8 mouse cellular contexts compared by ENCODE assay signal in the genomic region with DNA sequence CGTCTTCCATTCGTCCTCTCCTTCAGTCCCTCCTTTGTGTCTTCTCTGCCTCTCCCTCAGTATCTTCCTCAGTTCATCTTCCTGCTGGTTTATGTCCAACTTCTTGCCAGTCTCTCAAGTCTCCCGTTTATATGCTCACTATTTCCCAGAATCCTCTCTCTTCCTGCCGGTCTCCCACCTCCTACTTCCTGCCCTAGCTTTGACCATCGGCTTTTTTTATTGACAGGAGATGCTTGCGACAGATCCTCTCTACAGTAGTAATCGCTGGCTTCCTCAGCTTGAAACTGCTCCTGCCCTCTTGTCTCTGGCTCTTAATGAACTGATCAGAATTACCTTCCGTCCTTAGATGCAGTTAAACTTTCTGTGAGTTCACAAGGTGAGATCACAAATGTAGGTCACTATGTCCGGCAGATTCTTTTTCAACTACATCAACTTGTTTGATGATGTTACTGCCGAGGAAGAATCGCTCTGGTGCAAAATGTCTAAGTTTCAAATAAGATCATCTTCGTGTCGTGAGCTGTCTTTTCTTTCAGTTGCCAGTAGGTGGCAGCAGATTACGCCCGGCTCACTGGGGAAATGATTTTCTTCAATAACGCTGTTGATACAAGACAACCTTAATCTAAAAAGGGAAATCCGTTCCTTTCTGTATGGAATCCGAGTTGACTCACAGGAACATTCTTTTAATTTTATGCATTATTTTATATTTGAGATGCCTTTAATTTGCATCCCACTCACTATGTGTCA. TPM values are rescaled to one million over a fixed set of nuclear protein-coding genes. Genes with fewer than 3 reads are reported as not detected.
DNase-seq lines count a peak whose midpoint lies in the region; ATAC-seq and TF ChIP-seq lines count a peak whose summit lies in the region.

No protein-coding gene starts in this region.

- TF ChIP-seq POLR2A in ES-Bruce4 (IDR thresholded peaks at IDR 0.05; ENCODE audit: insufficient read depth, low read length) = no peak

- peak overlapping the region; percentile 25; the same call in 1 of the 2 replicates for H3K4me3 ChIP-seq in ES-Bruce4 (ENCODE audit: low read depth, low read length)
- H3K4me3 ChIP-seq in heart, embryonic 11.5 days (ENCODE audit: low read depth, low read length) = peak overlapping the region; percentile 6; the same call in 1 of the 2 replicates
- H3K4me3 ChIP-seq in lung, postnatal 0 days (ENCODE audit: low read depth, low read length) = no peak overlapping the region

- peak; percentile 41 to 81 for DNase-seq in adrenal gland, adult (ENCODE audit: inconsistent age in 2 of 2, low spot score in 1 of 2)
- no peak for DNase-seq in adrenal gland, postnatal 4 days (ENCODE audit: low spot score in 2 of 2)
- peak; percentile 30 for DNase-seq in cerebellum, adult 8-10 months
- DNase-seq in kidney, postnatal 4 days = peak; percentile 53 to 69
- DNase-seq in lung, postnatal 0 days (ENCODE audit: low spot score) = peak; percentile 68
- DNase-seq in right cerebral cortex, postnatal 14 days = peak; percentile 17

- 38% methylated on average over 18 of the region's 18 CpGs for WGBS in heart, embryonic 11.5 days (ENCODE audit: insufficient replicate concordance)
- WGBS in lung, postnatal 0 days = 21% methylated on average over 18 of the region's 18 CpGs

- peak overlapping the region; percentile 21; the same call in 1 of the 2 replicates for H3K9ac ChIP-seq in ES-Bruce4 (ENCODE audit: low read depth, poor library complexity, severe bottlenecking)
- H3K9ac ChIP-seq in heart, embryonic 11.5 days (ENCODE audit: low read depth, low read length) = peak overlapping the region; percentile 58
- H3K9ac ChIP-seq in lung, postnatal 0 days (replicated peaks; ENCODE audit: low read depth) = no peak overlapping the region

- no peak overlapping the region for H3K27ac ChIP-seq in ES-Bruce4 (ENCODE audit: insufficient read depth, low read length)
- no peak overlapping the region for H3K27ac ChIP-seq in heart, embryonic 11.5 days (ENCODE audit: low read depth, low read length)
- no peak overlapping the region for H3K27ac ChIP-seq in lung, postnatal 0 days (ENCODE audit: low read length)

- ATAC-seq in heart, embryonic 11.5 days (replicated peaks; ENCODE audit: insufficient number of reproducible peaks, low FRiP score, low TSS enrichment) = no peak
- ATAC-seq in lung, postnatal 0 days = no peak

- peaks cover 12% of the 10 kb centered on the region for H3K9me3 ChIP-seq in ES-Bruce4 (replicated peaks; ENCODE audit: control insufficient read depth, insufficient read depth, low read length, poor library complexity, severe bottlenecking)
- H3K9me3 ChIP-seq in heart, embryonic 11.5 days (replicated peaks; ENCODE audit: control insufficient read depth, low read length) = peaks cover 10% of the 10 kb centered on the region
- H3K9me3 ChIP-seq in lung, postnatal 0 days (ENCODE audit: low read length) = no peaks in the 10 kb centered on the region

- no peaks in the 10 kb centered on the region for H3K36me3 ChIP-seq in ES-Bruce4 (ENCODE audit: control insufficient read depth, insufficient read depth, low read length, poor library complexity, severe bottlenecking)
- H3K36me3 ChIP-seq in heart, embryonic 11.5 days (ENCODE audit: control insufficient read depth, insufficient read depth, low read length) = no peaks in the 10 kb centered on the region
- no peaks in the 10 kb centered on the region for H3K36me3 ChIP-seq in lung, postnatal 0 days (ENCODE audit: insufficient read depth, low read length)

- no peaks in the 10 kb centered on the region for H3K27me3 ChIP-seq in ES-Bruce4 (ENCODE audit: control insufficient read depth, insufficient read depth, low read length, poor library complexity, severe bottlenecking)
- H3K27me3 ChIP-seq in heart, embryonic 11.5 days (ENCODE audit: control insufficient read depth, insufficient read depth, low read length) = no peaks in the 10 kb centered on the region
- H3K27me3 ChIP-seq in lung, postnatal 0 days (replicated peaks; ENCODE audit: insufficient read depth, low read length) = no peaks in the 10 kb centered on the region

- TF ChIP-seq EP300 in ES-Bruce4 (IDR thresholded peaks at IDR 0.05; ENCODE audit: insufficient read depth, low read depth, low read length) = no peak
- TF ChIP-seq EP300 in lung, postnatal 0 days (IDR thresholded peaks at IDR 0.05) = no peak

- H3K4me2 ChIP-seq in heart, embryonic 11.5 days = peak overlapping the region; percentile 52
- H3K4me2 ChIP-seq in lung, postnatal 0 days (replicated peaks; ENCODE audit: low read depth, low read length) = peak overlapping the region; percentile 47

- H3K4me1 ChIP-seq in ES-Bruce4 (ENCODE audit: control insufficient read depth, insufficient read depth, low read length) = no peaks in the 10 kb centered on the region
- no peaks in the 10 kb centered on the region for H3K4me1 ChIP-seq in heart, embryonic 11.5 days (ENCODE audit: control insufficient read depth, insufficient read depth, low read length)
- no peaks in the 10 kb centered on the region for H3K4me1 ChIP-seq in lung, postnatal 0 days (ENCODE audit: insufficient read depth, low read depth, low read length)

- TF ChIP-seq CTCF in ES-Bruce4 (IDR thresholded peaks at IDR 0.05; ENCODE audit: low read depth, low read length) = peak; percentile 38
- TF ChIP-seq CTCF in lung, postnatal 0 days (IDR thresholded peaks at IDR 0.05) = peak; percentile 83

RNA-seq across cellular contexts. Expression of a gene that starts 46.6 kb away (rescaled TPM):
- total RNA-seq in adrenal gland, postnatal 4 days (2021) = 100 to 1,000 TPM; 105 to 109 TPM
- polyA plus RNA-seq in ES-Bruce4 (2011; ENCODE audit: insufficient read depth, insufficient read length, low read depth, missing spikeins) = 141 and 152 TPM in 2 replicates
- polyA plus RNA-seq in heart, embryonic 11.5 days (2014; fragmentation: Nextera tagmentation; extraction: Ambion mirVana) = 77.3 and 79.4 TPM in 2 replicates
- 59.9 and 65.6 TPM in 2 replicates for polyA plus RNA-seq in lung, postnatal 0 days (2015; fragmentation: Nextera tagmentation; extraction: Ambion mirVana)

Comparison
In these comparisons a context has a peak if more than half of its experiments do, and no peak if none do; other contexts are left out.
1. DNase-seq: peak in adrenal gland, adult (2 of 2), cerebellum, adult 8-10 months (single experiment), kidney, postnatal 4 days (2 of 2), lung, postnatal 0 days (single experiment) and right cerebral cortex, postnatal 14 days (single experiment); none in adrenal gland, postnatal 4 days (0 of 2).